In genomic region chr11:98333263-98333696, GRCm38 (mm10) we compare ENCODE assay signal across 1 mouse cellular context.
TF ChIP-seq lines count a peak whose summit lies in the region.

No protein-coding gene starts in this region.

TF ChIP-seq in ES-E14, 5 proteins besides CTCF, POLR2A, EP300 and RAD21 (continued from another document):
- TF ChIP-seq HCFC1 (IDR thresholded peaks at IDR 0.05; ENCODE audit: borderline replicate concordance, insufficient read depth, low read length): no peak
